Mouse (Mus musculus): ENCODE measurements at regions not wholly inside any gene's neighbourhood (a gene's known extent, or its start where the extent isn't known, plus 50 kb on each side); places are given as distances from the start of the nearest gene placed in this dataset.
A peak's percentile ranks its signal among the peaks of the same experiment; 100 is the strongest.

- Histone ChIP-seq H3K27ac (no peak overlapping the region), H3K9ac (replicated peaks) (no peak overlapping the region), H3K4me3 (ENCODE audit: insufficient read depth in 1 of 2, low read depth in 2 of 2, low read length in 2 of 2) (no peak overlapping the region), H3K27me3 (ENCODE audit: control insufficient read depth, insufficient read depth, low read length) (no peaks in the 10 kb centered on the region), H3K9me3 (ENCODE audit: control insufficient read depth, low read length) (no peaks in the 10 kb centered on the region), H3K4me2 (ENCODE audit: low read depth) (no peak overlapping the region), H3K4me1 (replicated peaks; ENCODE audit: control insufficient read depth in 2 of 2, insufficient read depth in 2 of 2, low read length in 1 of 2) (peaks cover 4 to 40% of the 10 kb centered on the region in 2 experiments), H3K36me3 (replicated peaks; ENCODE audit: control insufficient read depth, insufficient read depth, low read depth) (no peaks in the 10 kb centered on the region)
- peak; percentile 54; the same call in 1 of the 2 replicates for ATAC-seq (ENCODE audit: insufficient read depth)
- TF ChIP-seq CTCF (IDR thresholded peaks at IDR 0.05; ENCODE audit: low read depth) (no peak), EP300 (IDR thresholded peaks at IDR 0.05; ENCODE audit: low read depth) (peak; percentile 8; the same call in 1 of the 2 replicates)
- 17% methylated on average over 4 of the region's 4 CpGs for WGBS (ENCODE audit: insufficient replicate concordance)
- DNase-seq (ENCODE audit: low read depth in 3 of 3, low spot score in 3 of 3) = peak in 1 of 3 experiments; percentile 16
Observed at GRCm38 (mm10) chr13:37718364-37718763, 59.8 kb upstream of the Rreb1 start.

Measured in liver, embryonic 14.5 days (tissue).